Mouse (Mus musculus) lung, postnatal 0 days (tissue): Measurements from ENCODE around the gene Syt7. TPM values are rescaled to one million over a fixed set of nuclear protein-coding genes. Genes with fewer than 3 reads are reported as not detected.

ENCODE experiments used
- ATAC-seq: fragments of 200-750 bp; cut with Nextera tagmentation; 2 replicates; pipeline ENCODE4 v1.8.0; 2017; ENCODE audit warnings: moderate library complexity
- DNase-seq: peaks from one replicate; pipeline ENCODE4 v3.0.0-alpha.2; 2016; ENCODE audit warnings: low spot score
- H3K27ac ChIP-seq: fragments of 300-500 bp; sonication (generic); 2 replicates; pipeline ENCODE4 v1.5.1; 2014; ENCODE audit warnings: antibody characterized with exemption, mild to moderate bottlenecking, low read length, mixed read lengths
- H3K27me3 ChIP-seq: fragments of 300-500 bp; sonication (generic); replicated peaks from 2 replicates; pipeline ENCODE4 v1.6.1; 2014; ENCODE audit warnings: low read length, mixed read lengths; ENCODE audit not compliant: insufficient read depth
- H3K36me3 ChIP-seq: fragments of 300-500 bp; sonication (generic); 2 replicates; pipeline ENCODE4 v1.6.1; 2014; ENCODE audit warnings: low read length, mixed read lengths; ENCODE audit not compliant: insufficient read depth
- H3K4me1 ChIP-seq: fragments of 300-500 bp; sonication (generic); 2 replicates; pipeline ENCODE4 v1.6.1; 2014; ENCODE audit warnings: antibody characterized with exemption, low read depth, low read length, mixed read lengths; ENCODE audit not compliant: insufficient read depth
- H3K4me2 ChIP-seq: fragments of 300-500 bp; sonication (generic); replicated peaks from 2 replicates; pipeline ENCODE4 v1.6.1; 2014; ENCODE audit warnings: low read depth, mild to moderate bottlenecking, low read length, moderate library complexity, mixed read lengths
- H3K4me3 ChIP-seq: fragments of 300-500 bp; sonication (generic); 2 replicates; pipeline ENCODE4 v1.5.1; 2014; ENCODE audit warnings: low read depth, low read length
- H3K9ac ChIP-seq: fragments of 300-500 bp; sonication (generic); replicated peaks from 2 replicates; pipeline ENCODE4 v1.6.1; 2014; ENCODE audit warnings: low read depth, mild to moderate bottlenecking
- H3K9me3 ChIP-seq: fragments of 300-500 bp; sonication (generic); 2 replicates; pipeline ENCODE4 v1.6.1; 2016; ENCODE audit warnings: low read length, mixed read lengths
- CTCF ChIP-seq: IDR thresholded peaks from 2 replicates; pipeline ENCODE4 v1.5.1; 2016; ENCODE audit warnings: antibody characterized with exemption, mild to moderate bottlenecking
- EP300 ChIP-seq: IDR thresholded peaks from 2 replicates; pipeline ENCODE4 v1.6.1; 2016; ENCODE audit warnings: antibody characterized with exemption, mild to moderate bottlenecking, control low read depth
- WGBS: fragments of 180-500 bp; shearing (Covaris S2); extraction: QIAGEN DNeasy Blood & Tissue Kit; methylation state at CpG from one replicate; pipeline ENCODE4 v1.1.7; 2014; 5-methylcytosine and 5-hydroxymethylcytosine counted together
- polyA plus RNA-seq: library from polyadenylated mRNA; unstranded; fragments of >200 nt; fragmentation: Nextera tagmentation; extraction: Ambion mirVana; gene quantifications from 2 replicates; pipeline ENCODE4 v1.2.1, GENCODE M21; 2015

The Syt7 gene
- polyA plus RNA-seq, result 1.4 and 3.0 TPM in 2 replicates

DNA sequence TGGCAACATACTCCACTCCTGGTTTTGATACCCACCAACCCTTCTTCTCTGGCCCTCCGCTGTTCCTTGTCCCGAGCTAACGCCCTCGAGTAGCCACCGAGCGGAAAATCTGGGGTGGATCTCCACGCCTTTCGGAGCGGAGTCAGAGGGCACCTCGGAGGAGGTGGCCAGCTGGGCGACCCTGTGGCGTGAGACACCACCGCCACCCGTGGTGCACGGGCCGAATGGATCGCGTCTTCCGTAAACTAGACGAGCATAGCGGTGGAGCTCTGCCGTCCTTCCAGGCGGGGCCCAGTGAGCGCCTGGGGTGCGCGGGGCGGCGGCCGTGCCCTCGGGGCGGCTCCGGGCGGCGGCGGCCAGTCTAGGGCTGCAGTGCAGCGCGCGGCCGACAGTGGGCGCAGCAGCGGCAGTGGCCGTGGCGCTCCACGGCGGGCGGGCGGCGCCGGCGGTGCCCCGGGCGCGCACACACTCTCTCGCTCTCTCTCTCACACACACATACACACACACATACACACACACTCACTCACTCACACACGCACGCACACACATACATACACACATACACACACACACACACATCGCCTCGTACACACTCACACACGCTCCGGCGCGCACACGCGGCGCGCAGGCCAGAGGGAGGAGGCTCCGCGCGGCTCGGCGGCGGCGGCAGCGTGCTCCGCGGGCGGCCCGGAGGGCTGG lies at the start of gene Syt7:
TSS of gene Syt7 (plus strand) at position 476 of the 699 bp plus-strand sequence.
- H3K36me3 ChIP-seq, result no peaks in the 10 kb centered on the region
- H3K9ac ChIP-seq, result 0 out of 2 replicates have a peak within 1 kb of the TSS, but pooled peaks have one; percentile 16
- H3K4me3 ChIP-seq, result peak within 1 kb of the TSS; percentile 56
- H3K27ac ChIP-seq, result no peak within 1 kb of the TSS
- H3K4me1 ChIP-seq, result peaks cover 3% of the 10 kb centered on the region; the same call in 1 of the 2 replicates
- TF ChIP-seq CTCF, result peak; percentile 51
- TF ChIP-seq EP300, result no peak
- 0% methylated on average over 48 of the region's 78 CpGs for WGBS
- peaks cover 9% of the 10 kb centered on the region for H3K27me3 ChIP-seq
- peak; percentile 94 for DNase-seq
- peak; percentile 93 for ATAC-seq
- H3K4me2 ChIP-seq, result peak within 1 kb of the TSS; percentile 98
- no peaks in the 10 kb centered on the region for H3K9me3 ChIP-seq

DNA sequence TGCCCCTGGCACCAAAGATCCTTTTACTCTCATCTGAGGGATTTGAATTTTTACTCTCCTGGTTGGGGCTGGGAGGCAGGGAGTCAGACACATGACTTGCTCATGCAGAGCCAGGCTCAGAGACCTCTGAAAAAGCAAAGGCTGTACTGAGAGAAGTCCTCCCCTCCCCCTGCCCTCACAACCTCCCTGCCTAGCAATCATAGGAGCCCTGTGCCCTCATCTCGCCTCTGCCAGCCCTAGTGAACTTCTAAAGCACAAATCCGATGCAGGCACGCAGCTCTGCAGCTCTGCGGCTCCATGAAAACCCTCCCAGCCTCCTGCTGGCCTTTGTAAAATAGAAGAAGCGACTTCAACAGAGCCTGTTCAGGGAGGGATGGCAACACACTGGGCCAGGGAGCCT lies 49.6 kb upstream of the Syt7 start:
- Histone ChIP-seq H3K4me1 (no peaks in the 10 kb centered on the region), H3K27ac (no peak overlapping the region), H3K4me3 (no peak overlapping the region), H3K9ac (no peak overlapping the region), H3K9me3 (no peaks in the 10 kb centered on the region), H3K4me2 (no peak overlapping the region), H3K27me3 (0 out of 2 replicates have a peak, but pooled peaks cover 3% of the 10 kb centered on the region), H3K36me3 (no peaks in the 10 kb centered on the region)
- WGBS, result 34% methylated on average over 5 of the region's 5 CpGs
- DNase-seq (no peak), ATAC-seq (no peak)
- TF ChIP-seq CTCF (no peak), EP300 (no peak)

DNA sequence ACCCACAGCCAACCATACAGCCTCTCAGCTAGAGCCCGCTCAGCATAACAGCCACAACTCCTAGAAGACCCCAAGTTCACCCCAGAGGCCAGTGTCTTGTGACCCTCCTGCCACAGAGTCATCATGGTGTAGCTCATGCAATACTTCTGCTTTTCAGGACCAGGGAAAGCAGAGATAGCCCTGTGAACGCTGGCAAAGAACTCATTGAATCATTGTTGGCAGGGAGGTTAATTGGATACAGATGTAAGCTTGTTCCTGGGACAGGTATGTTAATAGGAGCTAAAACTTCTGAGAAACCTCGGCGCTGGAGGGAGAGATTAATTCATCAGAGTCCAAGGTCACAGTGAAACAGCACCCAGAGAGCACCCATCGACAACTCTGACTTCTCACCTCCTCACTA lies 48.2 kb upstream of the Syt7 start:
- 0 out of 2 replicates have a peak, but pooled peaks cover 3% of the 10 kb centered on the region for H3K27me3 ChIP-seq
- no peak overlapping the region for H3K9ac ChIP-seq
- 31% methylated on average over 5 of the region's 5 CpGs for WGBS
- H3K36me3 ChIP-seq, result no peaks in the 10 kb centered on the region
- no peak overlapping the region for H3K4me2 ChIP-seq
- no peak for ATAC-seq
- TF ChIP-seq EP300 (no peak), CTCF (no peak)
- H3K27ac ChIP-seq, result no peak overlapping the region
- no peak overlapping the region for H3K4me3 ChIP-seq
- H3K9me3 ChIP-seq, result no peaks in the 10 kb centered on the region
- no peaks in the 10 kb centered on the region for H3K4me1 ChIP-seq
- no peak for DNase-seq

DNA sequence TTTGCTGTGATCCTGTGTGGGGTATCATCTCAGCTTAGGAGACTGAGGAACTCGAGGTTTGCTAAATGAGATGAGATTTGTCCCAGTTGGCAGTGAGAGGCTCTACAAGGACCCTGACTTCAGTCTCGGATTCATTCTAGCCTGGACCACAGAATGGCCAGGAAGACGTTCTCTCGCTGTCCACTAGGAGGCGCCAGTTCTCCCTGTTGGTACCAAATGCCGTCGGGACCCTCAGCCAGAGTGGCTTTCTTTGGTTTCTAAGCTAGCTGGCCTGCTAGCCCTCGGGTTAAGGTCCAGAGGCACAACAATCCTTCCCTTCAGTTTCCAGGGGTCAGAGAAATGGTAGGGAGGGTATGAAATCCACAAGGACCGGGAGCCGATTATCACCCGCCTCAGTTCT lies 47.7 kb upstream of the Syt7 start:
- H3K9ac ChIP-seq, result no peak overlapping the region
- no peaks in the 10 kb centered on the region for H3K9me3 ChIP-seq
- 17% methylated on average over 11 of the region's 11 CpGs for WGBS
- H3K27me3 ChIP-seq, result 0 out of 2 replicates have a peak, but pooled peaks cover 3% of the 10 kb centered on the region
- no peaks in the 10 kb centered on the region for H3K4me1 ChIP-seq
- H3K4me3 ChIP-seq, result no peak overlapping the region
- DNase-seq, result peak; percentile 56
- TF ChIP-seq CTCF (peak; percentile 89), EP300 (no peak)
- ATAC-seq, result no peak
- H3K4me2 ChIP-seq, result no peak overlapping the region
- H3K27ac ChIP-seq, result no peak overlapping the region
- no peaks in the 10 kb centered on the region for H3K36me3 ChIP-seq

DNA sequence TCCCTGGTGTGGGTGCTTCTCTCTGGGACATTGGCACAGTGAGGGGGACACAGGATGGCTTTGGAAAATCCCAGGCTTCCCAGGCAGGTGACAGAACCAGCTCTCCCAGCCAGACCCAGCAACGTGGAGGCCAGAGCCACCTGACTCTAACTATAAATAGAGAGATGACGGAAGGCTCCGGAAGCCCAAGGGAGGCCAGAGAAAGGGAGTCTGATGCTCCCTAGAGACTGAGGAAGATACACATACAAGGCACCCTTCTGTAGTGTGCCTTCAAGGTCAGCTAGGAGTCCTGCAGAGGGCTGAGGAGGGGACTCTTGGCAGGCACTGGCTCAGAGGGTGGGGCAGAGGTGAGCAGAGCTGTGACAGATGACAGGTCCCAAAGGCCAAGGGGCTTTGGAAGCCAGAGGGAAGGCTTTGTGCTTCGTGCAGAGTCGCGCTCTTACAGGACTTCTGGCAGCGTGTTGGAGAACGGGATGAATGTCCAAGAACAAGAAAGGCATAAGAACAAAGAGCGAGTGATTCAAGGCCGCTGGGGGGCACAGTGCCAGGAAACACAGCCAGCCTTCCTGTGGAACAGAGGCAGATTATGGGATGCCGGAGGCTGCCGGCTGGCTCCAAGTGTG lies 47.0 kb upstream of the Syt7 start:
- Histone ChIP-seq H3K4me3 (no peak overlapping the region), H3K4me2 (no peak overlapping the region), H3K9me3 (no peaks in the 10 kb centered on the region), H3K36me3 (no peaks in the 10 kb centered on the region), H3K27me3 (0 out of 2 replicates have a peak, but pooled peaks cover 3% of the 10 kb centered on the region), H3K4me1 (no peaks in the 10 kb centered on the region), H3K9ac (no peak overlapping the region), H3K27ac (no peak overlapping the region)
- ATAC-seq (peak; percentile 9; the same call in 1 of the 2 replicates), DNase-seq (peak; percentile 49)
- WGBS, result 14% methylated on average over 12 of the region's 12 CpGs
- TF ChIP-seq EP300, result no peak
- TF ChIP-seq CTCF, result peak; percentile 39

DNA sequence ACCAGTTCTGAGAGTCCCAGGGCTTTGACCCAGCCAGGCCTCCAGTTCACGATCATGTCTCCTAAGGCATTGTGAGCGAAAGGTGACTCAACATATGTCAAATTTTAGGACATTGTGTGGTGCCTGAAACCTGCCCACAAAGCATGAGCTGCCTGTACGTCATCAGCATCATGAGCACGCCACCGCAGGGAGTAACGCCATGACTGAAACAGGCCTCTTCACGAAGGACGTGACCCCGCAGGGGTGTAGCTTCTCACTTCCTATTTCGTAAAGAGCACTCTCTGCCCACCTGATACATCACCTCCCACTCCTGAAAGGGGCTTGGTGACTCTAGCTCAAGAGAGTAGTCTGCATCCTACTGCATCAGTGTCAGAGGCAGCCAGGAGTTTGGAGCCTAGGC lies 45.0 kb upstream of the Syt7 start:
- Histone ChIP-seq H3K27me3 (0 out of 2 replicates have a peak, but pooled peaks cover 3% of the 10 kb centered on the region), H3K4me3 (no peak overlapping the region), H3K9ac (no peak overlapping the region), H3K36me3 (no peaks in the 10 kb centered on the region), H3K4me2 (no peak overlapping the region), H3K27ac (no peak overlapping the region), H3K4me1 (no peaks in the 10 kb centered on the region), H3K9me3 (no peaks in the 10 kb centered on the region)
- 74% methylated on average over 10 of the region's 10 CpGs for WGBS
- DNase-seq, result no peak
- ATAC-seq, result no peak
- TF ChIP-seq CTCF (no peak), EP300 (no peak)
